Mouse (Mus musculus) midbrain, embryonic 12.5 days (tissue): ENCODE data around the gene Rflna. TPM values are rescaled to one million over a fixed set of nuclear protein-coding genes. Genes with fewer than 3 reads are reported as not detected.

Experiments
- ATAC-seq: fragments of 200-750 bp; cut with Nextera tagmentation; 2 replicates; pipeline ENCODE4 v1.8.0; 2017; ENCODE audit warnings: low read depth, moderate TSS enrichment, moderate library complexity; ENCODE audit not compliant: low FRiP score
- H3K27ac ChIP-seq: fragments of 300-500 bp; sonication (generic); replicated peaks from 2 replicates; pipeline ENCODE4 v1.5.1; 2016; ENCODE audit warnings: mild to moderate bottlenecking
- H3K27me3 ChIP-seq: fragments of 300-500 bp; sonication (generic); 2 replicates; pipeline ENCODE4 v1.6.1; 2016; ENCODE audit warnings: mild to moderate bottlenecking
- H3K36me3 ChIP-seq: fragments of 300-500 bp; sonication (generic); 2 replicates; pipeline ENCODE4 v1.6.1; 2016
- H3K4me1 ChIP-seq: fragments of 300-500 bp; sonication (generic); 2 replicates; pipeline ENCODE4 v1.6.1; 2016
- H3K4me2 ChIP-seq: fragments of 300-500 bp; sonication (generic); replicated peaks from 2 replicates; pipeline ENCODE4 v1.6.1; 2016; ENCODE audit warnings: mild to moderate bottlenecking, moderate library complexity
- H3K4me3 ChIP-seq: fragments of 300-500 bp; sonication (generic); 2 replicates; pipeline ENCODE4 v1.5.1; 2016; ENCODE audit warnings: mild to moderate bottlenecking
- H3K9ac ChIP-seq: fragments of 300-500 bp; sonication (generic); replicated peaks from 2 replicates; pipeline ENCODE4 v1.6.1; 2016; ENCODE audit warnings: mild to moderate bottlenecking, moderate library complexity
- H3K9me3 ChIP-seq: fragments of 300-500 bp; sonication (generic); 2 replicates; pipeline ENCODE4 v1.6.1; 2016; ENCODE audit warnings: mild to moderate bottlenecking
- WGBS: fragments of 180-500 bp; shearing (Covaris S2); methylation state at CpG from one replicate; pipeline ENCODE4 v1.1.7; 2016; 5-methylcytosine and 5-hydroxymethylcytosine counted together
- polyA plus RNA-seq: library from polyadenylated mRNA; unstranded; fragments of >200 nt; fragmentation: Nextera tagmentation; extraction: Ambion mirVana; gene quantifications from 2 replicates; pipeline ENCODE4 v1.2.1, GENCODE M21; 2016

Gene Rflna
- polyA plus RNA-seq, 1 experiment from 2014 or later: 12.1 TPM

GRCm38 (mm10) chr5:125039377-125040027 lies 36.5 kb downstream of the Rflna start:
- Histone ChIP-seq H3K4me3 (no peak overlapping the region), H3K4me1 (0 out of 2 replicates have a peak, but pooled peaks cover 4% of the 10 kb centered on the region), H3K36me3 (peaks cover 81% of the 10 kb centered on the region), H3K4me2 (no peak overlapping the region), H3K27me3 (no peaks in the 10 kb centered on the region), H3K9me3 (no peaks in the 10 kb centered on the region), H3K9ac (no peak overlapping the region), H3K27ac (no peak overlapping the region)
- 93% methylated on average over 8 of the region's 8 CpGs for WGBS
- no peak for ATAC-seq

DNA sequence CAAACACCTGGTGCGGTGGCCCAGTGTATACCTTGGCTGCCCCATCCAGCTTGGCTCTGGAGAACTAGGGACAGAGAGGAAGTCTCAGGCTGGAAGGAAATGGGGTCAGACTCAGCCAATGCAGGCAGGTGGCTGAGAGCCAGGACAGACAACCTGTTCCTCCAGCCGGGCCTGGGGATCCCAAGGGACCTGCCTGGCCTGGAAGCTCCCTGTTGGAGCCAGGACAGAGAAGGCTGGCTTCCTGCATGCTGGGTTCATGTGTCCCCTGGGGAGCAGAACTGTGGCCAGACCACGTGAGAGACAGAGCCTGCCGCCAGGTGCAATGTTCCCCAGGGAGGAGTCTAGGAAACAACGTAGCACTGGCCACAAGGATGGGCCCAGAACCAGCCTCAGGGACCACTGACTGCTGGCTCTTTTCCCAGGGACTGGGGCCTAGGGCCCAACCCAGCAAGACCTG lies 37.1 kb downstream of the Rflna start:
- 85% methylated on average over 5 of the region's 5 CpGs for WGBS
- Histone ChIP-seq H3K9ac (no peak overlapping the region), H3K4me1 (peaks cover 9% of the 10 kb centered on the region), H3K4me2 (no peak overlapping the region), H3K36me3 (peaks cover 81% of the 10 kb centered on the region), H3K27ac (no peak overlapping the region), H3K27me3 (no peaks in the 10 kb centered on the region), H3K9me3 (no peaks in the 10 kb centered on the region), H3K4me3 (no peak overlapping the region)
- ATAC-seq: no peak

- H3K9ac ChIP-seq: no peak overlapping the region
- H3K27ac ChIP-seq: no peak overlapping the region
- H3K4me1 ChIP-seq: peaks cover 23% of the 10 kb centered on the region
- H3K27me3 ChIP-seq: no peaks in the 10 kb centered on the region
- ATAC-seq: no peak
- no peak overlapping the region for H3K4me3 ChIP-seq
- 86% methylated on average over 9 of the region's 9 CpGs for WGBS
- H3K9me3 ChIP-seq: no peaks in the 10 kb centered on the region
- no peak overlapping the region for H3K4me2 ChIP-seq
- peaks cover 74% of the 10 kb centered on the region for H3K36me3 ChIP-seq
Measured at GRCm38 (mm10) chr5:125041578-125041977, 38.6 kb downstream of the Rflna start.

DNA sequence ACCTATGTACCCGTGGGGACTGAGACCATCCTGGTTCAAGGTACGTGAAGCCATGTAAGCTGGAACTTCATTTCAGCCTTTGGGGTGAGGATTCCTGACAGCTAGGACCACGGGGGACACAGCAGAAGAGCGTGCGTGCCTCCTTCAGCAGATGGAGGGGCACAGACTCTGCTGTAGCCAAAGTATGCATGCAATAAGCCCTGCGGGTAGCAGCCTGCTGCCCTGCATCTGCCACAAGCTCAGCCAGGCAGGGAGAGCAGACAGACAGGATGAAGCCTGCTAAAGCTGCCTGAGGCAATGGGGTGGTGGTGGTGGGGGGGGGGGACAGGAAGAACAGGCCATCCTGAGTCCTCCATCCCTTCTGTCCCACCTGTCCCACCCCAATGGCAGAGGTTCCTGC lies 40.4 kb downstream of the Rflna start:
- ATAC-seq: no peak
- Histone ChIP-seq H3K4me3 (no peak overlapping the region), H3K4me2 (no peak overlapping the region), H3K9ac (no peak overlapping the region), H3K4me1 (peaks cover 25% of the 10 kb centered on the region), H3K36me3 (peaks cover 74% of the 10 kb centered on the region), H3K27ac (no peak overlapping the region), H3K9me3 (no peaks in the 10 kb centered on the region), H3K27me3 (no peaks in the 10 kb centered on the region)
- WGBS: 86% methylated on average over 6 of the region's 6 CpGs

DNA sequence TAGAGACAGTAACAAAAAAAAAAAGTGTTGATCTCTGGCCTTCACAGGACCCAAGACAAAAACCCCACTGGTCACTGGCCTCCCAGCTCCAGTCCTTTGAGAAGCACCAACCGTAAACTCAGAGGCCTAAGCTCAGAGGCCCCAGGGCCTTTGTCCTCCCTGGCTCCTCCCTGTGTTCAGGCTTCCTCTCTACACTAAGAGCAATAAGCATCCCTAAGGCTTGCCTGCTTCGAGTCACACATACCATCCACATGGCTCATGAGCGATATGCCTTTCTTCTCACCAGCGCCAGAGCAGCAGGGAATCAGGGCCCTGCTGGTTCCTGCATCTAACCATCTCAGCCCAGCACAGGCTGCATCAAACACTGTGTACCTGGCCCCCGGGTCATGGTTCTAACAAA lies 42.2 kb downstream of the Rflna start:
- Histone ChIP-seq H3K4me1 (peaks cover 25% of the 10 kb centered on the region), H3K27ac (peak overlapping the region; percentile 58), H3K9ac (no peak overlapping the region), H3K9me3 (no peaks in the 10 kb centered on the region), H3K4me2 (no peak overlapping the region), H3K36me3 (peaks cover 72% of the 10 kb centered on the region), H3K27me3 (no peaks in the 10 kb centered on the region), H3K4me3 (no peak overlapping the region)
- WGBS: 14% methylated on average over 5 of the region's 5 CpGs
- ATAC-seq: no peak

- ATAC-seq: no peak
- no peak overlapping the region for H3K4me2 ChIP-seq
- no peak overlapping the region for H3K27ac ChIP-seq
- no peak overlapping the region for H3K9ac ChIP-seq
- H3K9me3 ChIP-seq: no peaks in the 10 kb centered on the region
- no peaks in the 10 kb centered on the region for H3K27me3 ChIP-seq
- 68% methylated on average over 5 of the region's 5 CpGs for whole genome bisulfite sequencing
- H3K4me3 ChIP-seq: no peak overlapping the region
- H3K4me1 ChIP-seq: peaks cover 25% of the 10 kb centered on the region
- peaks cover 72% of the 10 kb centered on the region for H3K36me3 ChIP-seq
Measured at GRCm38 (mm10) chr5:125046436-125046835, 43.4 kb downstream of the Rflna start.

GRCm38 (mm10) chr5:125049481-125049880 lies 46.5 kb downstream of the Rflna start:
- Histone ChIP-seq H3K36me3 (peaks cover 64% of the 10 kb centered on the region), H3K9me3 (no peaks in the 10 kb centered on the region), H3K4me1 (peaks cover 26% of the 10 kb centered on the region), H3K9ac (no peak overlapping the region), H3K27ac (no peak overlapping the region), H3K4me2 (no peak overlapping the region), H3K4me3 (no peak overlapping the region), H3K27me3 (no peaks in the 10 kb centered on the region)
- no peak for ATAC-seq
- WGBS: 90% methylated on average over 4 of the region's 4 CpGs

DNA sequence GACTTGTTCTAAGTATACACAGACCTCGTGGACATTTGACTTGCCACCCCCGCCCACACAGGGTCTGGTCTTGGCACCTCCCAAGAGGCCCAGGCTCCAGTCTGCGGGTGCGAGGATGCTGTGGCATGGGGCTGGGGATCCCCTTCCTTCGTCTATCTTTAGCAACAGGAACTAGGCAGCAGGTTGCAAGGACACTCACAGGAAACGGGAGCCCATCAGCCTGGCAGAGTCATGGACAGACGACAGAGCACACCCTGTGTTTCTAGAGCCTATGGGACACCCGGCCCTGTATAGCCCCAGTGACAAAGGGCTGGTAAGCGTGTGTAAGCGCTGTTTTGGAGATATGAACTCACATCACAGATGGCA lies 49.2 kb downstream of the Rflna start:
- peaks cover 56% of the 10 kb centered on the region for H3K36me3 ChIP-seq
- peaks cover 21% of the 10 kb centered on the region for H3K4me1 ChIP-seq
- no peak overlapping the region for H3K4me2 ChIP-seq
- no peaks in the 10 kb centered on the region for H3K27me3 ChIP-seq
- 87% methylated on average over 10 of the region's 10 CpGs for WGBS
- no peaks in the 10 kb centered on the region for H3K9me3 ChIP-seq
- no peak for ATAC-seq
- H3K4me3 ChIP-seq: no peak overlapping the region
- no peak overlapping the region; the same call in 1 of the 2 replicates for H3K27ac ChIP-seq
- no peak overlapping the region for H3K9ac ChIP-seq

GRCm38 (mm10) chr5:125052603-125053488 lies 49.8 kb downstream of the Rflna start:
- WGBS: 79% methylated on average over 23 of the region's 23 CpGs

GRCm38 (mm10) chr5:125053661-125054060 lies 50.6 kb downstream of the Rflna start:
- peaks cover 35% of the 10 kb centered on the region for H3K4me1 ChIP-seq
- no peak overlapping the region for H3K4me3 ChIP-seq
- H3K36me3 ChIP-seq: peaks cover 42% of the 10 kb centered on the region
- H3K27ac ChIP-seq: no peak overlapping the region
- ATAC-seq: no peak
- peaks cover 7% of the 10 kb centered on the region for H3K27me3 ChIP-seq
- H3K9ac ChIP-seq: no peak overlapping the region
- no peaks in the 10 kb centered on the region for H3K9me3 ChIP-seq
- no peak overlapping the region for H3K4me2 ChIP-seq
- 74% methylated on average over 7 of the region's 7 CpGs for WGBS

More at GRCm38 (mm10) chr5:125052603-125053488, 49.8 kb downstream of the Rflna start:
- peaks cover 6% of the 10 kb centered on the region; the same call in 1 of the 2 replicates for H3K27me3 ChIP-seq
- no peak overlapping the region for H3K4me2 ChIP-seq
- H3K9ac ChIP-seq: no peak overlapping the region
- no peaks in the 10 kb centered on the region for H3K9me3 ChIP-seq
- H3K27ac ChIP-seq: no peak overlapping the region; the same call in 1 of the 2 replicates
- H3K4me3 ChIP-seq: no peak overlapping the region
- peaks cover 50% of the 10 kb centered on the region for H3K36me3 ChIP-seq
- ATAC-seq: no peak
- peaks cover 27% of the 10 kb centered on the region for H3K4me1 ChIP-seq

DNA sequence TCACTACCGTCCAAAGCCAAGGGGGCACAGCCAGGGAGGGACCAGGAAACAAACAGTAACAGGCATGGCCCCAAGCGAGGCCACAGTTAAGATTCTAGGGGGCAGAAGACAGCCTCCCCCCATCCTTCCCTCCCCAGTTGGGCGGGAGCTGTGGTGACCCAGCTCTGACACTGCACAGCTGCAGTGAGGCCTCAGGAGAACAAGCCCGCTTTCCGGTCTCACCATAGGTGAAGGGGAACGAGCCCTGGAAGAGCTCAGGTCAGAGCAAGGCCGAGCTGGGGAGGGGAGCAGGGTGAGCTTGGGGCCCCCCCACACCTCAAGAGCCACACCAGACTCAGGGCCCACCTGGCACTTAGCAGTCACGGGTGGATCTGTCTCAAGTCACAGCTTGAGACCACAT lies 52.9 kb downstream of the Rflna start:
- H3K36me3 ChIP-seq: peaks cover 26% of the 10 kb centered on the region
- no peak overlapping the region for H3K27ac ChIP-seq
- WGBS: 48% methylated on average over 8 of the region's 8 CpGs
- no peak for ATAC-seq
- peaks cover 18% of the 10 kb centered on the region for H3K27me3 ChIP-seq
- H3K4me3 ChIP-seq: no peak overlapping the region
- no peak overlapping the region for H3K4me2 ChIP-seq
- H3K9ac ChIP-seq: no peak overlapping the region
- H3K4me1 ChIP-seq: peaks cover 52% of the 10 kb centered on the region
- no peaks in the 10 kb centered on the region for H3K9me3 ChIP-seq

DNA sequence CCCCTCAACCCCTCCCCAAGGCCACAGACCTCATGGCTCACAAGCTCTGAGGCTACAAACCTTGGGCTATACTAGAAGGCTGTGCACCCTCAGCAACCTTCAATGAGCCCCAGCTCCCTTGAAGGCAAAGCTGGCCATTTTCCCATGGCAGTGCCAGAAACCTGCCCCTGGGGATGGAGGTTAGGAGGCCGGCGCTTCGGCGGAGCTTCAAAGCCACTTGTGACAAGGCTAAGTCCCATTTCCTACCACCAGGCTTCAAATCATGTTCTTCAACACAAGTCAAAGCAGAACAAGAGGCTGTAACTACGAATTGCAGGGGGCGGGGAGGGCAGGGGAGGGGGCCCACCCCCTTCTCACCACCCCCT lies 53.3 kb downstream of the Rflna start:
- WGBS: 10% methylated on average over 6 of the region's 6 CpGs
- H3K27me3 ChIP-seq: peaks cover 18% of the 10 kb centered on the region
- no peak overlapping the region for H3K4me3 ChIP-seq
- H3K4me1 ChIP-seq: peaks cover 52% of the 10 kb centered on the region
- H3K9ac ChIP-seq: peak overlapping the region; percentile 20; the same call in 1 of the 2 replicates
- peak overlapping the region; percentile 28 for H3K4me2 ChIP-seq
- ATAC-seq: peak; percentile 11; the same call in 1 of the 2 replicates
- H3K36me3 ChIP-seq: peaks cover 22% of the 10 kb centered on the region
- no peaks in the 10 kb centered on the region for H3K9me3 ChIP-seq
- no peak overlapping the region for H3K27ac ChIP-seq
